Mouse (Mus musculus) adrenal gland (tissue): ENCODE results near the gene Fermt3.

Experiments used
- intact Hi-C: fragments of 180-260 bp; cut with DNase I; formaldehyde crosslinking; loops from one replicate; pipeline ENCODE4 v1.15.1; 2025

The Fermt3 gene

GRCm38 (mm10) chr19:7039841-7040636 is 20.8 kb upstream of the Fermt3 start, which contains the start of gene Stip1:
Stip1 (minus strand) TSS chr19:7039967.
- intact Hi-C loops: loop anchor here (5.0 kb wide), 1 partner anchor 43 kb away; the partner anchor contains the start of genes Nudt22 and Trpt1

GRCm38 (mm10) chr19:7039088-7039720 is 19.9 kb upstream of the Fermt3 start:
- intact Hi-C loops: loop anchor here (5.0 kb wide), 1 partner anchor 42 kb away; the partner anchor contains the start of genes Nudt22 and Trpt1

- intact Hi-C loops: no loop called here
These were observed 14.7 kb upstream of the Fermt3 start for GRCm38 (mm10) chr19:7034006-7034405.

GRCm38 (mm10) chr19:7029531-7029930 is 10.3 kb upstream of the Fermt3 start:
- intact Hi-C loops: no loop called here

- intact Hi-C loops: no loop called here
These were observed 964 bp upstream of the Fermt3 start for GRCm38 (mm10) chr19:7020224-7020641.

GRCm38 (mm10) chr19:7018546-7018945 is 723 bp downstream of the Fermt3 start:
- intact Hi-C loops: no loop called here

- intact Hi-C loops: no loop called here
These were observed 1.5 kb downstream of the Fermt3 start for GRCm38 (mm10) chr19:7017541-7018457.

- intact Hi-C loops: no loop called here
These were observed 4.7 kb downstream of the Fermt3 start for GRCm38 (mm10) chr19:7014481-7015135.

GRCm38 (mm10) chr19:7013984-7014383 is 5.3 kb downstream of the Fermt3 start:
- intact Hi-C loops: loop anchor here (2.0 kb wide), 1 partner anchor 85 kb away; no protein-coding TSS in a partner anchor

GRCm38 (mm10) chr19:7012426-7012825 is 6.8 kb downstream of the Fermt3 start:
- intact Hi-C loops: loop anchor here (2.0 kb wide), 1 partner anchor 84 kb away; no protein-coding TSS in a partner anchor

GRCm38 (mm10) chr19:7006892-7007593 is 12.2 kb downstream of the Fermt3 start:
- intact Hi-C loops: no loop called here

GRCm38 (mm10) chr19:6999360-7000063 is 19.8 kb downstream of the Fermt3 start:
- intact Hi-C loops: loop anchor here (5.0 kb wide), 1 partner anchor 38 kb away; the partner anchor contains the start of gene Stip1

GRCm38 (mm10) chr19:6997721-6998290 is 21.5 kb downstream of the Fermt3 start:
- intact Hi-C loops: loop anchor here (5.0 kb wide), 1 partner anchor 39 kb away; the partner anchor contains the start of gene Stip1

GRCm38 (mm10) chr19:6996006-6996405 is 23.3 kb downstream of the Fermt3 start, which contains the start of the genes Nudt22 and Trpt1:
Nudt22 (minus strand) TSS chr19:6996117.
Trpt1 (plus strand) TSS chr19:6996131.
- intact Hi-C loops: loop anchor here (5.0 kb wide), 1 partner anchor 41 kb away; the partner anchor contains the start of gene Stip1

GRCm38 (mm10) chr19:6995255-6995991 is 23.8 kb downstream of the Fermt3 start:
- intact Hi-C loops: loop anchor here (5.0 kb wide), 1 partner anchor 42 kb away; the partner anchor contains the start of gene Stip1

GRCm38 (mm10) chr19:6994489-6994888 is 24.8 kb downstream of the Fermt3 start:
- intact Hi-C loops: no loop called here

GRCm38 (mm10) chr19:6994002-6994401 is 25.3 kb downstream of the Fermt3 start:
- intact Hi-C loops: no loop called here
